Mouse (Mus musculus): ENCODE results near the gene Inca1.

The Inca1 gene

DNA sequence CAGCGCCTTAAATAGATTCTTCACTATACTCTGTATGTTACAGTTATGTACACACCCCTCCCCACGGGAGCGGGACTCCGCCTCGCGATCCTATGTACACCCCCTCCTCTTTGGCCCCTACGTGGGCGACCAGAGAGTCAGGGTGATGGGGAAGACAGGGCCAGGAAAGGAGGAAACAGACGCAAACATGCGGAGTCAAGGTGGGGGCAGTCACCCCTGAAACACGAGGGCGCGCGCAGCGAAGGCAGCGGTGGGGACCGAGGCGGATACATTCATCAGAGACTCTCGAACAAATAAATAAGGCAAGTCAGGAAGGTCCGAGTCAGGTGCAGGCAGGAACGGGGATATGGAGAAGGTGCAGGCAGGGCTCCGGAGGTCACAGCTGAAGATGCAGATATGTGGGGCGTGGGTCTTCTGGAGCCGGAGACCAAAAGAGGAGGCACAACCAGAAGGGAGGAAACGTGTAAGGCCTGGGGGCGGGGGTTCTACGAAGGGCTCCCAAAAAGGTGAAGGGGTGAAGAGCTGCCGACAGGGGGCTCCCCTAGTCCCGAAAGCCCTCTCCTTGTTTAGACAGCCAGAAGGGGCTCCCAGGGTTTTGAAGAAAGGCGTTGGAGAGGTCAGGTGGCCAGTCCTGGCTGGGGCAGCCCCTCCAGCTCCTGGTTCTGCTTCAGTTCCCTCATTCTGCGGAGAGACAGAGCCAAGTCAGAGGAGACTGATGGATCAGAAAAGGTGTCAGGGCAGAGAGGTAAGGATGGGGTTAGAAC is 30.2 kb downstream of the Inca1 start:
- DNase-seq (ENCODE audit: low spot score in 2 of 2), result peak in 1 of 2 experiments; percentile 70

- DNase-seq (ENCODE audit: low spot score in 2 of 2), result peak; percentile 93 to 96
Observed at GRCm38 (mm10) chr11:70668771-70669505, 31.0 kb downstream of the Inca1 start, which contains the start of gene Spag7. TSS of gene Spag7 (minus strand) at chr11:70669416.

- DNase-seq (ENCODE audit: low spot score in 2 of 2), result peak; percentile 68 to 78
Observed at GRCm38 (mm10) chr11:70668335-70668770, 31.6 kb downstream of the Inca1 start.

- DNase-seq (ENCODE audit: low spot score in 2 of 2), result no peak
Observed at GRCm38 (mm10) chr11:70667271-70668150, 32.4 kb downstream of the Inca1 start.

DNA sequence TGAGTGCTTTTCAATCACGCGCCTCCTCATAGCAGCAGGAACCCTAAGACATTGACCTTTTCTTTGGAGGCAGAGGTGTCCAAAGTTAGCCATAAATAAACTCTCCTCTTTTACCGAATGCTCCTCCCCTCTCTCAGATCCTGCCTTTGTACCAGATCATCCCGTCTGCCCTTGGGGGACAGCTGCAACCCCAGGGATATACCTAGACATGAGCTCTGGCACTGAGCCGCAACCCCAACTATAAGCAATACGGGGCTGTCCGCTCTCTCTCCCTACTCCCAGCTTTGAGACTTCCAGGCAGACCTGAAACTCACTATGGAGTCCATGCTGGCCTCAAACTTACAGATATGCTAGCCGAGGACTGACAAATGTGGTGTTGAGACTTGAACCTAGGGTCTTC is 33.3 kb downstream of the Inca1 start:
- DNase-seq (ENCODE audit: low spot score in 2 of 2), result no peak

DNA sequence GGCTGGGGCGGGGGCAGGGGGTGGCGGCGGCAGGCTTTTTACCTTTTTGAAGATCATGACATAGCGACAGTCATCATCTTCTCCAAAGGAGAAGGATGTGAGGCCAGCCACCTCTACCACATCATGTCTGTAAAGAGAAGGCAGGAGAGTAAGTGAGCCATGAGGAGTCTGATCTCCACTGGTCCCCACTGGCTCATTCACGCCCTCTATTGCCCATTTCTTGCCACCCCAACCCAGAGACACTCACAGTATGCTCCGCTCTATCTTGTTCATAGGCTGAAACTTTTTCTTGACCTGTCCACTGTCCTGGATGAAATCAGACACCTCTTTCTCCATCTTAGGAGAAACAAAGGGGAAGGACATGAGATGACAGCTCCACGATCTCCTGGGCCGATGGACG is 35.2 kb downstream of the Inca1 start:
- DNase-seq (ENCODE audit: low spot score in 2 of 2), result no peak

DNA sequence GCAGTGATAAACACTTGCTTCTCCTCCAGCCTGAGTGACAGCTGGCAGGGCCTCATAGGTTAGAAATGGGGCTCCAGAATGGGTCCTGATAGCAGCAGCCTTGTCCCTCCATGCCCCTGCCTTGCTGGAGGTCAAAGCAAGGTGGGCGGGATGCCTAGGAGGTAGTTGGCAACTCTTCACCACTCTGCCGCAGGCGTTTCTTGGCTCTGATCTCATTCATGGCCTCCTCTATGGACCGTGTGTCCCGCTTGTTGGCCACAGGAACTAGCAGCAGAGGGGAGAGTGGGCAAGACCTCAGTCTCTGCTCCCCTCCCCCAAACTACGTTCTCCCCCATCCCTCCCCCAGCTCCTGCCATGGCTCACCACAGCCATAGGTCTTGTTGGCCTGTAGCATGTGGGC is 36.0 kb downstream of the Inca1 start:
- DNase-seq (ENCODE audit: low spot score in 2 of 2), result no peak

DNA sequence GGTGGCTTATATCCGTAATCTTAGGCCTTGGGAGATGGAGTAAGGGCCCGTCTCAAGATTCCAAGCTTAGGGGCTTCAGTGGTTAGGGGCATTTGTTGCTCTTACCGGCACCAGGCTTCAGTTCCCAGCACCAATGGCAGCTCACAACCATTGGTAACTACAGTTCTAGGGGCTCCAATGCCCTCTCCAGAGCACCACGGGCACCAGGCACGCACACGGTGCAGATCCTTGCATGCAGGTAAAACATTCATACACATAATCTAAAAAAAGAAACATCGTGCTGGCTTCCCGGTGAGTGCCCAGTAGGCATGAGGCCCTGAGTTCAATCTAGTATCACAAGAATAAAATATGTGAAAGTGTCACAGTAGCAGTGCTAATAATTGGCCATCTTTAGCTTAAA is 36.9 kb downstream of the Inca1 start:
- no peak for DNase-seq (ENCODE audit: low spot score in 2 of 2)

DNA sequence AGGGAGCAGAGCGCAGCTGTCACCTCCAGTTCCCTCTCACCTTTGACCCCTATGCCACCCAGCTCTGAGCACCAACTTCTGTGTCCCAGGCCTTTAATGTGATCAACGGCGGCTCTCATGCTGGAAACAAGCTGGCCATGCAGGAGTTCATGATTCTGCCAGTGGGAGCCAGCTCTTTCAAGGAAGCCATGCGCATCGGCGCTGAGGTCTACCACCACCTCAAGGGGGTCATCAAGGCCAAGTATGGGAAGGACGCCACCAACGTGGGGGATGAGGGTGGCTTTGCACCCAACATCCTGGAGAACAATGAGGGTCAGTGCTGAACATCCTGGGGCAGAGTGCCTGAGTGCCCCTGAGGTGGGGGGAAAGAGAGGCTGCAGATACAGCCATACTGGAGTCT is 39.4 kb downstream of the Inca1 start:
- DNase-seq (ENCODE audit: low spot score in 2 of 2), result no peak

DNA sequence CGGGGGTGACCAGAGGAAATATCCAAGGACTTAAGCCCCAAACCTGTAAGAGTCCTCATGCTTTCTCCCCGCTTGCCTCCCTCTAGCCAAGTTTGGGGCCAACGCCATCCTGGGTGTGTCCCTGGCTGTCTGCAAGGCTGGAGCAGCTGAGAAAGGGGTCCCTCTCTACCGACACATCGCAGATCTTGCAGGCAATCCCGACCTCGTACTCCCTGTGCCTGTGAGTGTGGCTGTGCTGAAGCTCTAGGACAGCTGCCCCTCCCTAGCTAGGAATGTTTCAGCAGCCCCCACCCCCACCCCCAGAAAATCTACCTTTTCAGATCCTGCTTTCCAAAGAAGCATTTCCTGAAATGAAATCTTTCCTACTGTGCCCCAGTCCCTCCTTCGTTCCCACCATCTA is 41.0 kb downstream of the Inca1 start:
- DNase-seq (ENCODE audit: low spot score in 2 of 2), result no peak

DNA sequence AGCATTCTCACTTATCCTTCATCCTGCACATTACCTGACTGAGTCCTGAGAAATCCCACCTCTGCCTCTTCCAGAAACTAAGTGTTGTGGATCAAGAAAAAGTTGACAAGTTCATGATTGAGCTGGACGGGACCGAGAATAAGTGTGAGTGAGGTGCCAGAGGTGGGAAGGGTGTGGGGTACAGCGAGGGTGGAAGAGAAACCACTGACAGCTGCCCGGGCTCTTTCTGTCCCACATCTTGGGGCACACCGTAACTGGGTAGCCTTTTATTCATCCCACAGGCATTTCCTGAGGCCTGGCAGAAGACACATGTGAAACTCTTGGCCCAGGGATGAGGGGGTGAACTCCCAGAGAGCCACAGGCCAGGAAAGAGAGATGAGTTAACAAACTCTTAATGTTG is 41.4 kb downstream of the Inca1 start:
- DNase-seq (ENCODE audit: low spot score in 2 of 2), result no peak

DNA sequence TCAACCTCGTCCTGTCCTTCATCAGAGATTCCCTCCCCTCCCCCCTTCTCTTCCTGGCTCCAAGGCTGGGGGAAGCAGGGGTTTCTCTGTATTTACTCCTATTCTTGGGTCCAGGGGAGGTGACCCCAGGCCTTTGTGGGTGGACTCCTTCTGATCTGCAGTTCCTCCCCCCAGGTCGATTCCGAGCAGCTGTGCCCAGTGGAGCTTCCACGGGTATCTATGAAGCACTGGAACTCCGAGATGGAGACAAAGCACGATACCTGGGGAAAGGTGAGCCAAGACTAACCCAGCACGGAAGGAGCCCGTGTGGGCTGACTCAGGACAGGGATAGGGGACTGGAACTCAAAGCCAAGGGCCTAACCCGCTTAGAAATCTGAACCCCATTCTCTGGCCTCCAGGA is 42.0 kb downstream of the Inca1 start:
- no peak for DNase-seq (ENCODE audit: low spot score in 2 of 2)

- DNase-seq (ENCODE audit: low spot score in 2 of 2), result no peak
Observed at GRCm38 (mm10) chr11:70657573-70657972, 42.4 kb downstream of the Inca1 start.

DNA sequence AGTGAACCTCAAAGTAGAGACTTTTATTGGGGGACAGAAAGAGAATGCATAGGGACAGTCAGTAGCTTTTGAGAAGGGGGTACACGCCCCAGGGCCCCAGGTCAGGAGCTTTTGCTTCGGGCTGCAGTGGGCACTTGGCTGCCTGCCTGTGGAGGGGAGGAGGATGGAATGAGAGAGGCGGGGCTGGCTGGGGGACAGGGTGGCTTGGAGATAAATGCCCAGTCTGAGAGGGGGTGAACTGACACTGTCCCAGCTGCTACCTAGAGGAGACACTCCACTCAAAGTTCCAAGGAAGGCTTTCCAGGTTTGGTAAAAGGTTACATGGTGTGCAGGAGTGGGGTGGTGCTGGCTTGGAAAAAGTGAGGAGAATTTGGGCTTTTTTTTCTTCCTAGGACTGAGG is 43.0 kb downstream of the Inca1 start, which contains the start of gene Eno3:
Gene Eno3, plus strand, starts transcription at position 239 of the 400 bp plus-strand sequence.
- no peak for DNase-seq (ENCODE audit: low spot score in 2 of 2)

DNA sequence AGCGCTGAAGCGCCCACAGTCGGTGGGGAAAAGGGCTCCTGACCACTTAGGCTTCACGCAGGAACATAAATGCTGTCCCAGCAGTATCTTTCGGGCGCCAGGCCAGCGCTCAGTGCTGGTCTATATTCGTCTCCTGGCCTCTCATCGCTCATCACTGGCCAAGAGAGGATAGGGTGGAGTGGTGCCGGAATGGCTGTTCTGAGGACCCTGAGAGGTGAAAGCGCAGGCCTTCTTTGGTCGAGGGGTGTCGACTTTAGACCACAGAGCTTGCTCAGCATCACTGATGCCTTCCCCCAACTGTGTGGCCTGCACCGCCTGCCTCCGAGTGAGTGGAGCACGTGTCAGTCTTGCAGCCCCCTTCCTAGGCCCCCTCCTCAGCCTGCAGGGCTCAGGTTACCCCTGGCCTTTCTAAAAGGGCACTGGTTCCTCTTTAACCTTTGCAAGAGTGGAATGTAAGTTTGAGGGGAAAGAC is 43.5 kb downstream of the Inca1 start:
- no peak for DNase-seq (ENCODE audit: low spot score in 2 of 2)

- DNase-seq (ENCODE audit: low spot score in 2 of 2), result peak; percentile 70 to 72
Observed at GRCm38 (mm10) chr11:70655571-70656455, 44.1 kb downstream of the Inca1 start.

GRCm38 (mm10) chr11:70654923-70655570 is 44.9 kb downstream of the Inca1 start:
- peak; percentile 82 to 84 for DNase-seq (ENCODE audit: low spot score in 2 of 2)

DNA sequence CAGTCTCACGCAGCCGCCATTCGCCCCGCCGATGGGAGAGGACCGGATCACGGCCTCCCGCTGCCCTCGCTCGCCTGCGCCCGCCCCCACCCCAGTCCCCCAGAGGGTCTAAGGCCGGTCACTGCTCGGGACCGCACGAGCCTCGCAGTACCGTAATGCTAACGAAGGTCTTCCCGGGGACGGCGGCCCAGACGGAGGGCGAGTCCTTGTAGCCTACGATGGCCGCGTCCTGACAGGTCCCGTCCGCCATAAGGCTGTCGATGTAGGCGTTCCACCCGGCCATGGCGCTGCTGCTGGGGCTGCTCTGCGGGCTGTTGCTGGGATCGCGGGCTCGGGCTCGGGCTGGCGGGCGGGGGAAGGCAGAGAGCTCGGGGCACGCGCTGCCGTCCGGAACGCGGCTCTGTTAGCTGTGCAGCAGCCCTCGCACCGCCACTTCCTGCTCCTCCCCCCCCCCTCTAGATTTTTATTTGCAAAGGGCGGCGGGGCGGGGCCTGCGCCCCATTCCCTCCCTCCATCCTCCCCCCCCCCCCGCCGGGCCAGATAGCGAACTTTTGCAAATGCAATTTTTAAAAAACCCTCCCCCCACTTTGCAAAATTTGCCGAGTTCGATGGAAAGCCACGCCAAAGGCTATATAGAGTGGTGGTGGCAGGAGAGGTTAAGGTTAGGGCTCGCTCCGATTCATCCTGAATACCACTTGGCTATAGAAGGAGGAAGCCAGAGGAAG is 45.6 kb downstream of the Inca1 start, which contains the start of gene Pfn1:
Gene Pfn1, minus strand, starts transcription at position 447 of the 725 bp plus-strand sequence.
- DNase-seq (ENCODE audit: low spot score in 2 of 2), result peak; percentile 40 to 70

All from urinary bladder, postnatal 36 days (tissue).